Mouse (Mus musculus): Measurements from ENCODE around the gene Itgb7.

- TF ChIP-seq CTCF (IDR thresholded peaks at IDR 0.05; ENCODE audit: extremely low read depth, insufficient read depth, low read length) (no peak), POLR2A (IDR thresholded peaks at IDR 0.05; ENCODE audit: extremely low read depth, insufficient read depth, low read length) (no peak)
Observed at GRCm38 (mm10) chr15:102179106-102179505, 52.6 kb downstream of the Itgb7 start.
